Mouse (Mus musculus): Measurements from ENCODE around the gene Pygl.

The Pygl gene
- long read RNA-seq, experiment 1, partial matches to known transcripts = 1 of 3 reads
- long read RNA-seq, experiment 1, other reads (novel, unspliced or antisense) = 0 of 3 reads
- long read RNA-seq, experiment 2, partial matches to known transcripts = 1 of 3 reads
- long read RNA-seq, experiment 2, other reads (novel, unspliced or antisense) = 0 of 3 reads

DNA sequence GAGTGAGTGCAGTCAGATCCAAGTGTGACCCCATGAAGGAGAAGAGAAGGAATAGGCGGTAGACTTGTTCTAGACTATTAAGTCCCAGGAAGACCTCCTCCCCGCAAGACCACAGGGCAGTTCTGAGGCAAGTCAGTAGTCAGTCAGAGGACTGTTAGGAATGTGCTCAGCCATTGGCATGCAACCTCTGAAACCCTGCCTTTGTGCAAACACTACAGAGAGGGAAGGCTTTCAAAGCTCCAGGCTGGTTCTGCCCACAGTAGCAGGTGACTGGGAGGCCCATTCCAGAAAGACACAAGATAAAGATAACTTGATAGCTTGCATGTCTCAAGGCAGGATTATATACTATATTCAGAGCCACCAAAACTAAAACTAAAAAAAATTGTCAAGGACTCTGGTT lies at the start of gene Pygl:
Pygl (minus strand) TSS at position 195 of the 400 bp plus-strand sequence.
- intact Hi-C loops (cut with DNase I) = no loop called here

DNA sequence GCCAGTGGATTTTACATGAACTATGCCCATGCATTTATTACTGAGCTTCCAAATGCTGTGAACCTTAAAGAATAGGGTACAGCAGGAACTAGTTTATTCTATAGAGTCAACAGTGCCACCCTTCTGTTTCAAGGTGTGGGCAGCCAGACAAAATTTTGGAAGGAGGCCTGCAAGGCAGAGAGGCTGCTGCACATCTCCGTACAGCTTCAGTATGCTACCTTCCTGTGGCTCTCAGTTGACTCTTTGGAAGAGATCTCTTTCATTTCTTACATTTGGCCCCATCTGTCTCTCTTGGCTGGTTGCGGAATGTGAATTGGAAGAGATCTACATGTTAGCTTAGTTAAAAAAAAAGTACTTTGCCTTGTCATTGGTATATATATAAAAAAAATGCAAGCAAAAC lies 49.6 kb upstream of the Pygl start:
- intact Hi-C loops (cut with DNase I) = no loop called here

DNA sequence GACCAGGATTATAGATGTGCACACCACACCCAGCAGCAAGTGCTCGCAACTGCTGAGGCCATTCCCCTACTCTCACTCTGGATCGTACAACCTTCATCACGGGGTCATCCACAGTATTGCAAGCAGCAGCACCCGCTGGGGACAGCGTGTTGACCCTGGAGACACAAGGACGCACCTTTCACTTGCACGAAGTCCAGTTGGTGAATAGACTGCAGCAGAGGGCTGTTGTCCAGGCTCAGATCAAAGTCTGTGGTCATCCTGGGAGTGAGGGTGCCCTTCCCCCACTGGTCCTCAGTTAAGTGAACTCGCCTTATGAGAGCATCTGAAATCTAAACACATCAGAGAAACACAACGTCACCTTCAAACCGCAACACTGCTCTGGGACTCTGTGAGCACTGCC lies 49.1 kb upstream of the Pygl start:
- intact Hi-C loops (cut with DNase I) = no loop called here

DNA sequence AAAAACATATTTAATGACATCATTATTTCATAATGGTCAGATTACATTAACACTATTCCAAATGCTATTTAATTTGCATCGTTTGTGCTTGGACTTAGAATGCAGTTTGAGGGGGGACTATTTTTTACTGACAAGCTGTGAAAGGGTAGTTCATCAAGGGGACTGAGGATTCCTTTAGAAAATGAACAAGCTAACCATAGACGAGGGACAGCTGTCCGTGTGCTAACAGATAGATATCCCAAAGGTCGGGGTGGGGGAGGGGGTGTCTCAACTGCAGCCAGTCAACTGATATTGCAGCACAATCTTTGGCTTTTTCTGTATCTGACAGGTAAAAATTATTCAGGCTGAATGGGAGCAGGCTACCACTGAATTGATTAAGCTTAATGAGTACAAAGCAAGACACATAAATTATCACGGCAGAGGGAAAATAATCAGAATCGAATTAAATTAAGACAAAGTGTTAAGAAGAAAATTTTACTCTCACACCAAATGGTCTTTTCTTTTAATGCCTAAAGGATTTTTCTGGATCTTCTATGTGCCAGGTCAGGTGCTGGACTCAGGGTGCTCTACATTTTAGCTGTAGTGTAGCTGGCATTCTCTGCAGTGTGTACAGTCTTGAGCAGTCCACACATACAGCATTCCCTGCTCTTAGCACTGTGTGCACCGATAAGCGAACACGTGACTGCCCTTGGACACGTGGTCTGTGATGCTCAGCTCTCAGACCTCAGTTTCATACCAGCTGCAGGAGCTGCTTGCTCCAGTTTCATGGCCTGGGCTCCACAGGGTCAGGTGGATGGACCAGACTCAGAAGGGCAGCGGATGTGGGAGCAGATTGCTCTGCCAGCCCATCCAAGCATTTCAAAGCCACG lies 46.0 kb upstream of the Pygl start:
- intact Hi-C loops (cut with DNase I) = no loop called here

DNA sequence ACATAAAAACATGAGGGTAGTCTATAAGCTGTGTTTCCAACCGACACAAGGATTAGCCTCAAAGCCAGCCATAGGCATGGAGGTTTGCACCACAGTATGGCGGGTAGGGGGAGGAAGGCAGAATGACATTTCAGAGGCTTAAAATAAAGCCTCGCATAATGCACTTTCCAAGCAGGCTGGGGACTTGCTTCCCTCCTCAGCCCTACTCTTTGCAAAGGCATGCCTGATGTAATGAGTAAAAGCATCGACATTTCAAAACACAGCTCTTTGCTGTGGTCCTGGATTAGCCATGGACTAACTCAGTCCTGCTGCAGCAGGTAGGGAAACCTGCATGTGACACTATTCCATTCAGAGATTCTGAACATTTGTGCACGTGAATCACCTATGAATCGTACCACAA lies 38.4 kb upstream of the Pygl start:
- intact Hi-C loops (cut with DNase I) = no loop called here

DNA sequence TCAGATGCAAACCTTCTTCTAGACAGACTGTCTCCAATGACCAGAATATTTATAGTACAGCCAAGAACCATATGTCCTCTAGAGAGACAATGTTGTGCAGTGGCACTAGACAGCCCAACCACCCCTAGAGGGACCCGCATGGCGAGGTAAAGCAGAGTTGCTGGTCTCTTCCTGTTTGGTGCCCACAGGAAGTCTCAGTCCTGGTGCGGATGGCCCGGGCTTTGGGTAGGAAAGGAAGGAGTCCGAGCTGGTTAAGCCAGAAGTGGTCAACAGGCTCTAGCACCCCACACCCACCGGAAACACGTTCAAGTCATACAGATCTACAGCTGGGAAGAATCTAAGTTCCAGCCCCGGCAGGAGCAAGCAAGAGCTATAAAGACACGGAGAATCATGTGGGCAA lies 36.0 kb upstream of the Pygl start:
- intact Hi-C loops (cut with DNase I) = no loop called here

DNA sequence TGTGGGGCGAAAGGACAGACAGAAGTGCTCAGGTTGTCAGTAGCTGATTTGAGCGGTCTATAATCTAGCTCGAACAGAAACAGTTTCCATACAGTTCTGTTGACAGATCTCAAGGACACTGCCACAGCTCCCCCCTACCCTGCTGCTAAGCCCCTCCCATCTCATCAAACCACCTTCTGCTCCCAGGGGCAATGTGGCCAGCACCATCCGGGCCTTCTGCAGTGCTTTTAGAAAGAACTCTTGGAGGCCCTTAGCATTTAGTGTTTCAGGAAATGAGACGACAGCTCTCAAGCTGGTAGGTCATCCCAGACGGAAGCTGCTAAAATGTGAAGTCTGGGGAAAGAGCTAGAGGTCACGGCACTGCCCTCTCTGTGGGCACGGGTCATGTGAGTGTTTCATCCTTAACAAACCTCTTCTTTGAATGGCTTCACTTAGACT lies 35.2 kb upstream of the Pygl start:
- intact Hi-C loops (cut with DNase I) = no loop called here

DNA sequence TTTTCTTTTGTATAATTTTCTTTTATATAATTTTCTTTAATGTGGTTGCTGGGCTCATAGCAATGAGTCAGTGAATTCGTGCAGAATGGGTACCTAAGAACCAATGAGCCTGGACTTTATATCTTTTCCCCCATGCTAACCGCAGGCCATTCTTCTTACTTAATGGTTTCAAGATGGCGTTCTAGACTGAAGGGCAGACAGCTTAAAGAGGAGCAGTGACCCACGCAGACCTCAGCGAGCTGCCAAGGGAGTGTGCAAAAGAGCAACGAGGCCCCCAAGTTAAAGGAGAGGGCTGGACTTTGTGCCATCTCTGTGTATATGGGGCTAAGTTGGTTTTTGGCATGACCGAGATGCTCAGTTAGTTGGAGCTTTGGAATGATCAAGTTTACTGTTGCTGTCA lies 32.4 kb upstream of the Pygl start:
- intact Hi-C loops (cut with DNase I) = no loop called here

DNA sequence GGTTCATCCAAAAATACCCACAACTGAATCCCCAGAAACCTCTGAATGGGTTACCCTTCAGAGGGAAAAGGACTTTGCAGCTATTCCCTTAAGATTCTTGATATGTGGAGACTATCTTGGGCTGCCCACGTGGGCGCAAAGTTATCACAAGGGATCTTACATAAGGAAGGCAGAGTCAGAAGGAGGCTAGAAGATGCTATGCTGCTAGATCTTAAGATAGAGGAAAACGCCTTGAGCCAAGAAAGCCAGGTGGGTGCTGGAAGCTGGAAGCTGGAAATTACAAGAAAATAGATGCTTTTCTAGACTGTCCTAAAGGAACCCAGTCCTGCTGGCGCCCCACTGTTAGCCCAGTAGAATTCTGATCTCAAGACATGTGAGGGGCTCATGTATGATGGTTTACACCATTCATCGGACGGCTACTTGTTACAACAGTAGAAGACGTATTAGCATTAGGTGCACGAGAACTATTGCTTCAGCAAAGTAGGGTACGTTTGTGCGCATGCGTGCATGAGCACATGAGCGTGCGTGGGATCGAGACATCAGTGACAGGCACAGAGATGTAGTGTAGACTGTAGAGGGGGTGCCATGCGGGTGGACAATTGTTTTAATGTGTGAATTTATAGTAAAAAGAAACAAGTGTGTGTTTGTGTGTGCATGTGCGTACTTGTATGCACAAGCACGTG lies 31.1 kb upstream of the Pygl start:
- intact Hi-C loops (cut with DNase I) = no loop called here

DNA sequence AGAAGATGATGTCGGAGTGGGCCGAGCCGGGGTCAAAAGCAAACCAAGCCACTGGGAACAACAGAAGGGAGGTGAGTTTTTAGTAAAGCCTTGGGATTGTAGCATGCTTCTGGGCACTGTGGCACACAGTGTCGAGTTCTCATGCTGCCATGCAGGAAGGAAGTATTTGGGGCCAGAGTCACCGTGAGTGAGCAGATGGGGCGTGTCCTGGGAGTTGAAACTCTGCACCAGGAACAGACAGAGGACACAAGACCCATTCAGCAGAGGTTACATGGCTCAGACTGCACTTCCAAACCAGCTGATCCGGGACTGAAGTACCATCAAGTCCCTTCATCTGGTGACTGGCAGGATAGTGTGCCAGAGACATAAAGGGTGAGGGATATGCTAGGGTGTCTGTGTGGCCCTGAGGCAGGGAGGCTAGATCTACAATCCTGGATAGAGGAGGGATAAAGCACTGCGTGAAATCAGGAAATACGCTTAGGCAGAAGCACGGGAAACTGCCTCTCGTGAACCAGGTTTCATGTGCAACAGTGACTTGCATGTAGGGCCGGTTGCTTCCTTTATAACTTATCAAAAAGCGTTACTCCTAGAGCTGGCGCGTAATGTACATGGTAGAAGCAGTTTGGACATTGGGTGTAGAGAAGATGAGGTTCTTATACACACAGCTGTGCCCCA lies 20.1 kb upstream of the Pygl start:
- intact Hi-C loops (cut with DNase I) = no loop called here

DNA sequence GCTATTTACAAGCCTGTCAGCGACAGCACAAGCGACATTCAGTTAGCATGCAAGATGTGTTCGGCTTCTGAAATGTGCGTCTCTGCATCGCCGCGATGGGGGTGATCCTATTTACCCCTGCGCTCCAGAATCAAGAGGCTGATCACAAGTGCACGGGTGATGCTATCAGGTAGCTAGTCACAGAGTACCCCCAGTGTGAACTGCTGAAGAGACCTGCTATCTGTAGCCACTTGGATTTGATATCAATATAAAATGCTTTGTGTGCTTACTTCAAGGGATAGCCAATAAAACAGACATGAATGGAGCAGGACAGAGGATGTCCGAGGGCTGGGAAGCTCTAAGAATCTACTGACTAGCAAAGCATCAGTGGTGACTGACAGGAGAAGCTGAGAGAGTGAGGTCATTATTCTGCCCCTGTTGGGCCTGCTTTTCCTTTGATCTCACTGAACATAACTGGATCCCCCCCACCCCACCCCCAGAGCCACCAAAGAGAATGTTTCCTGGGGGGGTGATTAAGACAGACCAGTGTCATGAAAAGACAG lies 18.4 kb upstream of the Pygl start:
- intact Hi-C loops (cut with DNase I) = no loop called here

DNA sequence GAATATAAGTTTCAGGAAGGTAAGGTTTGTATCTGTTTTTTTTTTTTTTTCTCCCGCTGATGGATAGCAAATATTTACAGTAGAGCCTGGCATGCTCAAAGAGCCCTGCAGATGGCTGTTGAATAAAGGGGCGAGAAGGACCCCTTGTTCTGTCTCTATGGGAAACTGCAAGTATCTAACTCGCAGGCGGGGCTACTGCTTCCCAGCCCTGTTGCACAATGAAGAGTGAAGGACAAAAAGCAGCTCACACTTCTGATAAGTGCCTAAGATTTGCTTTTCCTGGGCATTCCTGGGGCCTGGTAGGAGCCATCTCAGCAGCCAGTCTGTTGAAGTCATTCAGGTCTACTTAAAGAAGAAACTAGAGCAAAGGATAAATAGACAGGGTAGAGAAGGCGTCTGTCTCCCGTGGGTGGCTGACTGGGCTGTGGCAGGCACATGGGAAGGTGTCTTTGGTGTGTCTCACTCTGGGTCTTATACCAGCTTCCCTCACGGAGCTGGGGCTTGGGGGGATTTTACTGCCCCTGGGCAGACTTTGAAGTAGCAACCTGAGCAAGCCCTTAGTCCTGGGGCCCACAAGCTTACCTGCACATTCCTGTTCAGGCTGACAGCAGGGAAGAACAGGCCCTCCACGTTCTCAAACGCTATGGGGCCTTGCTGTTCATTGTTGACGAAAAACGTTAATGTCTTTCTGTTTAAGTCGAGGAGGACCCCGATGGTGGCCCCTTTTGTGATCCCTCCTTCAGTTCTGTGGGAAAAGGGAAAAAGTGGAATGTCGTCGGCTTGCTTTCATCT lies 16.6 kb upstream of the Pygl start:
- intact Hi-C loops (cut with DNase I) = no loop called here

DNA sequence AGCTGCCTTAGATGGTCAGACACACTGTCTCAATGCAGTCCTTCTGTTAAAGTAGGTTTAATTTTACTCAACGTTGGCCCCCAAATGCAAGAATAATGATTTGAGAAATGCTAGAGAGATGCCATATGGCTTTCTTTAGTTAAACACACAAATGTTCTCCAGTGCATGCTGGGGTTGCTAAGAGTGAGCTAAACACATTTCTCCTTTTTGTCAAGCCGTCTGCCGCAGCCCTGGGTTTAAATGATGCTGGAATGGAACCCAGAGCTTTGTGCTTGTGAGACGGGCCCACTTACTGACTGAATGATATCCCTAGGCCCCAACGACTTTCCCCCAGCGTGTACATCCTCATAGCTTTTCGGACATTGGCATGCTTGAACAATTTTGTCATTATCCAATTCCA lies 11.3 kb upstream of the Pygl start:
- intact Hi-C loops (cut with DNase I) = no loop called here

DNA sequence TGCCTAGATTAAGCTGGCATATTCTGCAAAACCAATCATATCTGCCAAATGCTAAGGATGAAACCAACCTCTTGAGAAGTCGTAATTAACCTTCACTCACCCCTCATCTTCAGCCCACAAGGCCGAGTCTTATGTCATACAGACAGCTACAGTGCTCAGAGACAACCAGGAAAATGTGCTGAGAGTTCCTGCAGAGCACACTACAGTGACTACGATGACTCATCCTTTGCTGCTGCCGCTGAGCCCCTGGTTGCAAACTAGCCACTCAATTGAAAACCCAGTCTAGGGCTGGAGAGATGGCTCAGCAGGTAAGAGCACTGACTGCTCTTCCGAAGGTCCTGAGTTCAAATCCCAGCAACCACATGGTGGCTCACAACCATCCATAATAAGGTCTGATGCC lies 8.5 kb upstream of the Pygl start:
- intact Hi-C loops (cut with DNase I) = loop anchor here (5.0 kb wide), 1 partner anchor 193 kb away; no protein-coding TSS in a partner anchor

DNA sequence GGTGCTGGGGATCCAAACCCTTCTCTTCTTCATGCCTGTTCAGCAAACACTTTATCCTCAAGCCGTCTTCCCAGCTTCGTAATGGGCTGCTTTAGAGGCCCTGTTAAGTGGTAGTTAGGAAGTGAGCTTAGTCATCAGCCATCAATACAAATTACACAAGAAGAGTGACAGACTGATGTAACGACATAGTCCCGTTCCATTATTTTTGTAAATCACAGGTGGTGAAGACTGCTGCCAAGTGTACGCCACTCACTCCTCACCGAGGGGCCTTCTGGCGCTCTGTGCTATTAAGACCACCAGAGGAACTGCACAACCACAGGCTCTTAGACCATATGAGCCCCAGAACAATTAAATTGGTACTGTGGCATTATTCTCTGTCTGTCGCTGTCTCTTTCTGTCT lies 7.3 kb upstream of the Pygl start:
- intact Hi-C loops (cut with DNase I) = loop anchor here (5.0 kb wide), 1 partner anchor 194 kb away; no protein-coding TSS in a partner anchor

DNA sequence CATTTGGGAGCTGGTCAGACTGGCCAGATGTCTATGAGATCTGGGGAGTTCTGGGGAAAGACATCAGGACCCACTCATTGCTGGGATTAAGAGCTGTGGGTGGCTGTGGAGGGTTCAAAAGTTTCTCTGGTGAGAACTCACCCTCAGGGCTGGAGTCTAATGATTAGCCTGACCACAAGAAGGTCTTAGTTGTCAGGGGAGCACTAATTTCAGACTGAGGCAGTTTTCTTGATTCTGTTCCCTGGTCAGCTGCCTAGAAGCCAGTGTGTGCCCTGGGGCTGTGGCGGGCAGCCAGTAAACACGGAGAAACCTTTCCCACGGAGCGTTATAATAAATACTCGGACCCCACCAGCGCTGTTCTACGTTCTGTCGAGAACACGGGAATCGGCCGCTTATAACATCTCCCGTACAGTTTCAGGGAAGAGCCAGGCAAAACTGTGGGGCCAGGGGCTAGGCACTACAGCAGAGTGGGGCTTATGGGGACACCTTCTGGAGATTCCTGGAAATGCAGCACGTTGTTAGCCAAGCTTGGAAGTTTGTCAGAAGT lies 3.7 kb upstream of the Pygl start:
- intact Hi-C loops (cut with DNase I) = loop anchor here (5.0 kb wide), 1 partner anchor 197 kb away; no protein-coding TSS in a partner anchor

DNA sequence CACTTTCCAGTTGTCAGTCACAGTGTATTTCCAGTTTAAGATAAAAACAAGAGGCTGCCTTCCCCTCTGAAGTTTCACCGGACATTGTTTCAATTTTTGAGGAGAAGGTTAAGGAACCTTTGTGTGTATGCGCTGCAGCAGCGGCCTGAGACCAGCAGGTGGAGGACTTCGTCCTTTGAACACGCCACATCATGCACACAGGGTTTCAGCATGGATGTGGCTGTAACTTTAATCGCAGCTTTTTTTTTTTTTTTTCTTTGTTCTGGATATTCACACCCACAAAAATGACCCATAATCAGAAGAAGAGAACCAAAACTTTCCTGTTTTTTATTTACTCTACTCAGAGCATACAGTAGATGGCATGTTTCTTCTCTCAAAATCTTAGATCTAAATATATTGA lies 3.1 kb upstream of the Pygl start:
- intact Hi-C loops (cut with DNase I) = no loop called here

DNA sequence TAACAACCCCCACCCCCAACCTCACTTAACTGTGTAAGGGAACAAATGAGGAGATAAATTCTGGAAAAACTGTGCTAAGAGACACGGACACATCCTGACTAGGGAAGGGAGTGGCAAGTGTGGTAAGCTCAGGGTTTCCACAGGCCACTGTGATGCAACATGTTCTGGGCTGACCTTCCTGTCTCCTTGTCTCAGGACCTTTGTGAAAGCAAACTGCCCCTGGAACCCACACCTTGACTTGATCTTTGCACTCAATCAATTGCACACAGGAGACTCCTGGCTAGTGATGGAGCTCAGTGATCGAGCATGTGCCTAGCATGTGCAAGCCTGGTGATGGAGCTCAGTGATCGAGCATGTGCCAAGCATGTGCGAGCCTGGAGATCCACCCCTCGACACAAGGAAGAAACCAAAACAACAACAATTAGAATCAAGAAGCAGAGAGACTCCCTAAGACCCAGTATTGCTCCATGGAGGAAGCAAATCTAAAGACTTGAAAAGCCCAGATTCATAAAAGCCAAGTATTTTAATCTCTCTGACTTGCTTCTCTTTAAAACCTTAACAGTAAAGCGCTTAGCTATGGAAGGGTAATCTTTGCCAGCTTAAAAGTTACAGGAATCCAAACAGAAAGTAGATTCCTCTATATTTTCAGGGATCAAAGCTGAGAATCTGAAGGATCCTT lies 2.5 kb upstream of the Pygl start:
- intact Hi-C loops (cut with DNase I) = no loop called here

DNA sequence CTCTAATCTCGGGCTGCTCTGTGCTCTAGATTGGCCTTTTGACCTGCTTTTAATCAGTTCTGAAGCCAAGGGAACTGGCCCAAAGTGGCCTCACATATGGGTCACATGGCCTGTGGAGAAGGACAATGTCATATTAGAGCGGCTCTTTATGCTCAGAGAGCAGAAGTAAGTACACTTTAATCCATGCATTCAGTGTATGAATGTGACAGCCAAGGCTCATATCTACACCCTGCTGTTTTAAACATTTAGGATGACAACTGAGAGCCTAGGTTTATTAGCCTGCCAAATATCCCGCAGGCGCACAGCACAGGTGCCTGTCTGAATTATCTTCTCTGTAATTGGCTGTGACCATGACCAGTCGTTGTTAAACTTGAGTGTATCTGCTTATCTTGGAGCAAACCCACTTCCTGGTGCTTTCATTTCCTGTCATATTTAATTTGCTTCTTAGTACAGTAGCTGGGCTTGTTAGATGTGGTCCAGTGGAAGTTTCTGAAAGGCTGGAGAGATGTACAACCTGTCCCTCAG lies 794 bp upstream of the Pygl start:
- intact Hi-C loops (cut with DNase I) = no loop called here

Measured in adrenal gland (tissue).